Mouse (Mus musculus) bone marrow, adult 2 months (tissue): ENCODE results near the gene She.

Experiments
- CTCF ChIP-seq: fragments of 200-500 bp; IDR thresholded peaks from 2 replicates; pipeline ENCODE4 v1.5.1; 2011; ENCODE audit warnings: low read length, control low read depth; ENCODE audit not compliant: control insufficient read depth, insufficient read depth
- POLR2A ChIP-seq: fragments of 200-500 bp; IDR thresholded peaks from 2 replicates; pipeline ENCODE4 v1.6.1; 2011; ENCODE audit warnings: low read depth, mild to moderate bottlenecking, control low read depth, low read length, borderline replicate concordance; ENCODE audit not compliant: control insufficient read depth

GRCm38 (mm10) chr3:89875781-89876180 is 44.6 kb downstream of the She start:
- TF ChIP-seq POLR2A (no peak), CTCF (no peak)
